Mouse (Mus musculus): ENCODE measurements around the gene Dip2c. TPM values are rescaled to one million over a fixed set of nuclear protein-coding genes. Genes with fewer than 3 reads are reported as not detected.

The Dip2c gene
- polyA plus RNA-seq, 1 experiment from 2014 or later, result 8.6 TPM

DNA sequence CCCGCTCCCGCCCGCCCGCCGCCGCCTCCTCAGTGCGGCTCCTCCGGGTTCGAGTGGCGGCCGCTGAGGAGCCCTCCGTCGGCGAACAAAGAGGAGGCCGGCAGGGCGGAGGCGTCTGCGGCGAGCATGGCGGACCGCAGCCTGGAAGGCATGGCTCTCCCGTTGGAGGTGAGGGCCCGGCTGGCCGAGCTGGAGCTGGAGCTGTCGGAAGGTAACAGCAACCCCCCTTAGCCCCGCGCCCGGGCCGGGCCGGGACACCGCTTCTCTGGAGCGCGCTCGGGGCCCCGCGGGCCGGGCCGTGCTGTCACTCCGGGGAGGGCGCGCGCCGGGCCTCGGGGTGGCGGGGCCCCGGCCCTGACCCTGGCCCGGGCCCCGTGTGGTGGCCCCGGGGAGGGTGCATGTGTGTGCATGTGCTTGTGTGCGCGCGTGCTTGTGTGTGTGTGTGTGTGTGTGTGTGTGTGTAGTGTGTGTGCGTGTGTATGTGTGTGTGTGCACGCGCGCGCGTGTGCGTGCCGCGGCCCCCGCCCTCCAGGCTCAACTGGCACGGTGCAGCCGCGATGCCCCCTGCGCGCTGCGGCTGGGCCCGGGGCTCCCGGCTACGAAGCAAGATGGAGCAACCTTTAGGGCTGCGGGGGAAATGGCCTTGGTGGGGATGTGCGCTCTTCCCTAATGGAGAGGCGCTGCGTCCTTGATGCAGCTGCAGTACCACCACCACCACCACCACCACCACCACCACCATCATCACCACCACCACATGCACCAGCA, 710 bp downstream of the Dip2c start:
- H3K4me3 ChIP-seq (ENCODE audit: low read depth, low read length), result peak overlapping the region; percentile 93
- no peaks in the 10 kb centered on the region for H3K4me1 ChIP-seq (ENCODE audit: insufficient read depth)
- DNase-seq (peak; percentile 68), ATAC-seq (ENCODE audit: insufficient read depth) (peak; percentile 77)
- H3K9ac ChIP-seq, result peak overlapping the region; percentile 92
- no peaks in the 10 kb centered on the region for H3K36me3 ChIP-seq (ENCODE audit: insufficient read depth)
- H3K4me2 ChIP-seq, result peak overlapping the region; percentile 82
- no peaks in the 10 kb centered on the region for H3K9me3 ChIP-seq (ENCODE audit: low read depth, low read length)
- WGBS, result under 1% methylated on average over 73 of the region's 75 CpGs
- TF ChIP-seq CTCF (IDR thresholded peaks at IDR 0.05; ENCODE audit: low read depth), result 0 out of 2 replicates have a peak, but pooled peaks have one; percentile 7
- no peaks in the 10 kb centered on the region for H3K27me3 ChIP-seq (ENCODE audit: insufficient read depth, low read length)
- H3K27ac ChIP-seq (ENCODE audit: low read depth), result peak overlapping the region; percentile 98

DNA sequence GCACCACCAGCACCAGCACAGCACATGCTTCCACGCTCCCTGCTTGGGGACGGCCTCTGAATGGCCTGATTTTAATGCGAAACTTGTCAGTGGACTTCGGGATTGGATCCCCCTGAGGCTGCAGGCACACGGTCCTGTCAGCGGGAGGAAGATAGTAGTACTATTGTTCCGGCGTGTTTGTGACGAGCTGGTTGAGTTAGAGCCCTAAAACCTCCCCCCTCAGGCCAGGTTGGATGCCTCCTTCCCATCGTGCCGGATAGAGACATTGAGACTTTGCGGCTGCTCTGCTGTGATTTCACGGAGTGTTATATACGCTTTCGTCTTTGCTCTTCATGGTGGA, 1.3 kb downstream of the Dip2c start:
- Histone ChIP-seq H3K27me3 (ENCODE audit: insufficient read depth, low read length) (no peaks in the 10 kb centered on the region), H3K27ac (ENCODE audit: low read depth) (no peak overlapping the region), H3K4me2 (peak overlapping the region; percentile 82), H3K9ac (peak overlapping the region; percentile 92), H3K36me3 (ENCODE audit: insufficient read depth) (no peaks in the 10 kb centered on the region), H3K9me3 (ENCODE audit: low read depth, low read length) (no peaks in the 10 kb centered on the region), H3K4me3 (ENCODE audit: low read depth, low read length) (peak overlapping the region; percentile 93), H3K4me1 (ENCODE audit: insufficient read depth) (no peaks in the 10 kb centered on the region)
- DNase-seq (peak; percentile 54), ATAC-seq (ENCODE audit: insufficient read depth) (no peak; the same call in 1 of the 2 replicates)
- no peak for TF ChIP-seq CTCF (IDR thresholded peaks at IDR 0.05; ENCODE audit: low read depth)
- WGBS, result under 1% methylated on average over 15 of the region's 15 CpGs

DNA sequence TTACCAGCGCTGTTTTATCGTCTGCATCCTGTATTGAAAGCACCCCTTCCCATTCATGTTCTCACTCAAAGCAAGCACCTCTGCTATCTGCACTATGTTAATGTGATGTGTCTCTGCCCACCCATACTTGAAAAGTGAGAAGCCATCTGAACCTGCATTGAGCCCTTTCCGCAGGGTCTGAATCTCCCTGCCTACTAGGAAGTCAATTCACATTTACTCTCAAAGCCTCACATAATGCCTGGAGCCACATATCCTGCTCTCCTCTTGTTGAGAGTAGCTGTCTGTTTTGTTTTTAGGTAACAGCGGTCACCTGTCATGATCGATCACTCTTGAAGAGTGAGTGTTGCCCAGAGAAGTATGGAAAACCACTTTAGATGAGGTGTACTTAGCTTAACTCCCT, 2.3 kb downstream of the Dip2c start:
- H3K9me3 ChIP-seq (ENCODE audit: low read depth, low read length), result no peaks in the 10 kb centered on the region
- no peaks in the 10 kb centered on the region for H3K27me3 ChIP-seq (ENCODE audit: insufficient read depth, low read length)
- no peak overlapping the region for H3K9ac ChIP-seq
- H3K36me3 ChIP-seq (ENCODE audit: insufficient read depth), result no peaks in the 10 kb centered on the region
- no peak overlapping the region for H3K27ac ChIP-seq (ENCODE audit: low read depth)
- TF ChIP-seq CTCF (IDR thresholded peaks at IDR 0.05; ENCODE audit: low read depth), result no peak
- peak overlapping the region; percentile 82 for H3K4me2 ChIP-seq
- H3K4me1 ChIP-seq (ENCODE audit: insufficient read depth), result no peaks in the 10 kb centered on the region
- DNase-seq (no peak), ATAC-seq (ENCODE audit: insufficient read depth) (no peak)
- H3K4me3 ChIP-seq (ENCODE audit: low read depth, low read length), result no peak overlapping the region
- 82% methylated on average over 5 of the region's 5 CpGs for WGBS

DNA sequence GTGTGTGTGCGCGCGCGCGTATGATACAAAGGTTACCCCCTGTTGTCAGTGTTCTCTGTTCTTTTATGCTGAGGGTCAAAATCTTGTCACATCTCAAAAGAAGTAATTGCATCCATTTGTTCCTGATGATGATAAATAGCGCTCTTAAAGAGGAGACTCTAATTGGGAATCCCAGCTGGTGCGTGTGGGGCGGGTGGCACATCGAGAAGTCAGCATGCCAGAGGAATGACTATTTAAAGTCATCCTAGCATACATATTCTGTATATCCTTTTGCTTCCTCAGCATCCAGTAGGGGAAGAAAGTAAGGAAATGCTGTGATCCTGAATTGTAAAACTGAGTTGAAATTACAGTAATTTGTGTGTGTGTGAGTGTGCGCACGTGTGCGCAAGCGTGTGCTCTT, 6.7 kb downstream of the Dip2c start:
- H3K9ac ChIP-seq, result no peak overlapping the region
- WGBS, result 86% methylated on average over 13 of the region's 13 CpGs
- no peak overlapping the region for H3K4me3 ChIP-seq (ENCODE audit: low read depth, low read length)
- DNase-seq, result no peak
- no peaks in the 10 kb centered on the region for H3K36me3 ChIP-seq (ENCODE audit: insufficient read depth)
- no peak overlapping the region for H3K27ac ChIP-seq (ENCODE audit: low read depth)
- no peaks in the 10 kb centered on the region for H3K9me3 ChIP-seq (ENCODE audit: low read depth, low read length)
- no peak for TF ChIP-seq CTCF (IDR thresholded peaks at IDR 0.05; ENCODE audit: low read depth)
- H3K27me3 ChIP-seq (ENCODE audit: insufficient read depth, low read length), result no peaks in the 10 kb centered on the region
- no peak for ATAC-seq (ENCODE audit: insufficient read depth)
- no peak overlapping the region for H3K4me2 ChIP-seq
- H3K4me1 ChIP-seq (ENCODE audit: insufficient read depth), result no peaks in the 10 kb centered on the region

DNA sequence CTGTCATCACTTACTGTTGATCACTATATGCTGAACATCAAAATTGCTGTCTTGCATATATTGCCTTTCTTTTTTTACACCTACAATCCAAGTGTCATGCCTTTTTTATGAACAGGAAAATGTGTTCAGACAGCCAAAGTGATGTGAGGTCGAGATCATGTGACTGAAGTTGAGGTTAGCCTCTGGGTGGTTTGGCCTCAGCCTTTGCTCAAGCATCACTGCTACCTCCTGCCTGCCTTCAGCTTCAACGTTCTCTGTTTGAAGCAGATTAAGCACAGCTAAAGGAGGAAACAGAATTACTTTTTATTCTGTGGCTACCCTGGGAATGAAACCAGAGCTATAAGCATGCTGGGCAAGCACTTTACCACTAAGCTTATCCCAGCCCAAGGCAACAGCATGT, 13.6 kb downstream of the Dip2c start:
- Histone ChIP-seq H3K36me3 (ENCODE audit: insufficient read depth) (no peaks in the 10 kb centered on the region), H3K27ac (ENCODE audit: low read depth) (no peak overlapping the region), H3K9ac (no peak overlapping the region), H3K4me2 (no peak overlapping the region), H3K4me3 (ENCODE audit: low read depth, low read length) (no peak overlapping the region), H3K27me3 (ENCODE audit: insufficient read depth, low read length) (no peaks in the 10 kb centered on the region), H3K9me3 (ENCODE audit: low read depth, low read length) (no peaks in the 10 kb centered on the region), H3K4me1 (ENCODE audit: insufficient read depth) (no peaks in the 10 kb centered on the region)
- ATAC-seq (ENCODE audit: insufficient read depth), result no peak
- no peak for DNase-seq
- TF ChIP-seq CTCF (IDR thresholded peaks at IDR 0.05; ENCODE audit: low read depth), result no peak
- 61% methylated on average over 2 of the region's 2 CpGs for WGBS

DNA sequence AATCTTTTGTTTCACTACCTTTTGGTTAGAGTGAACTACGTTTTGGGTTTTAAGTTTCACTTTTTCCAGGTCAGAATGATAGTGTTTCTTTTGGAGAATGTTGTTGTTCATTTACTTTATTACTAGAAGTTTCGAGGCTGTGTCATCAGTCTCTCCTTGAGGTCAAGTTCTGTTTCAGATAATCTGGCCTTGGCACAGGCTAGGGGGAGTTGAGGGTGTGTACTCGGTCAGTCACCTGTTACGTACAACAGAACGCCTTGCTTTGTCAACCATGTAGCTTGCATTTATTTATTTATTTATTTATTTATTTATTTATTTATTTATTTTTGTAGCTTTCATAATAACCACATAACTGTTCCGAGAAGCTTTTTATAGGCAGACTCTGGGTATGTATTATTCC, 20.0 kb downstream of the Dip2c start:
- Histone ChIP-seq H3K27me3 (ENCODE audit: insufficient read depth, low read length) (no peaks in the 10 kb centered on the region), H3K9me3 (ENCODE audit: low read depth, low read length) (no peaks in the 10 kb centered on the region), H3K4me2 (no peak overlapping the region), H3K27ac (ENCODE audit: low read depth) (no peak overlapping the region), H3K4me1 (ENCODE audit: insufficient read depth) (0 out of 2 replicates have a peak, but pooled peaks cover 2% of the 10 kb centered on the region), H3K9ac (no peak overlapping the region), H3K4me3 (ENCODE audit: low read depth, low read length) (no peak overlapping the region), H3K36me3 (ENCODE audit: insufficient read depth) (no peaks in the 10 kb centered on the region)
- DNase-seq (no peak), ATAC-seq (ENCODE audit: insufficient read depth) (no peak)
- TF ChIP-seq CTCF (IDR thresholded peaks at IDR 0.05; ENCODE audit: low read depth), result no peak
- WGBS, result 81% methylated on average over 6 of the region's 6 CpGs

DNA sequence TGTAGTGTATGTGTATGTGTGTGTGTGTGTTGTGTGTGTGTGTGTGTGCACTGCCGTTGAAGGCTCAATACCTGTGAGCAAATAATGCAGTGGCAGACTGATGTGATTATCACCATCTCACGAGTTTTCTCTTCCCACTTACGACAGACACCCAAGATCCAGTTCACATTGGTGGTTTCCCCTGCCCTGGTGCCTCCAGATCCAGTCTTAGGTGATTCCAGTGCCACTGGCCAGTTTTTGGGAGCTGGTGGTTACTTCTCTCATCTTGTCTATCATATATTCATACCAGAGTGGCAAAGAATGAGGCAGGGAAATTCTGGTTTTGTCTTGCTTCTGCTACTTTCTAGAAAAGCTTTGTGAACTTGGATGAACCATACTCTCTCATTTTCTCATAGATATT, 20.9 kb downstream of the Dip2c start:
- no peak overlapping the region for H3K9ac ChIP-seq
- ATAC-seq (ENCODE audit: insufficient read depth) (no peak), DNase-seq (no peak)
- no peaks in the 10 kb centered on the region for H3K9me3 ChIP-seq (ENCODE audit: low read depth, low read length)
- no peak overlapping the region for H3K4me3 ChIP-seq (ENCODE audit: low read depth, low read length)
- H3K36me3 ChIP-seq (ENCODE audit: insufficient read depth), result no peaks in the 10 kb centered on the region
- TF ChIP-seq CTCF (IDR thresholded peaks at IDR 0.05; ENCODE audit: low read depth), result no peak
- H3K4me2 ChIP-seq, result no peak overlapping the region
- no peaks in the 10 kb centered on the region for H3K27me3 ChIP-seq (ENCODE audit: insufficient read depth, low read length)
- WGBS, result 75% methylated on average over 3 of the region's 3 CpGs
- H3K27ac ChIP-seq (ENCODE audit: low read depth), result no peak overlapping the region
- 0 out of 2 replicates have a peak, but pooled peaks cover 2% of the 10 kb centered on the region for H3K4me1 ChIP-seq (ENCODE audit: insufficient read depth)

All from lung, embryonic 14.5 days (tissue).